Mouse (Mus musculus) MEL (cell line): ENCODE results near the gene Ddt. TPM values are rescaled to one million over a fixed set of nuclear protein-coding genes. Genes with fewer than 3 reads are reported as not detected.

Experiments used
- DNase-seq: peaks from one replicate; pipeline ENCODE4 v3.0.0; 2011; ENCODE audit warnings: low read depth, low spot score
- H3K27ac ChIP-seq: 2 replicates; pipeline ENCODE4 v1.5.1; 2012; ENCODE audit warnings: low read depth, mild to moderate bottlenecking, control low read depth, low read length, moderate library complexity; ENCODE audit not compliant: control insufficient read depth
- H3K27me3 ChIP-seq, 2 experiments: fragments of 150-350 bp in 1 of 2; sonication (generic) in 1 of 2; 2 replicates each; pipeline ENCODE4 v1.6.1; 2012; ENCODE audit warnings: low read length in 2 of 2, mild to moderate bottlenecking in 2 of 2, improper control_type of control experiment in 1 of 2, moderate library complexity in 1 of 2; ENCODE audit not compliant: insufficient read depth in 2 of 2, control insufficient read depth in 1 of 2
- H3K36me3 ChIP-seq, 2 experiments: 2 replicates each; pipeline ENCODE4 v1.6.1; 2012 to 2014; ENCODE audit warnings: low read length in 2 of 2, improper control_type of control experiment in 1 of 2, inconsistent platforms in 1 of 2, mild to moderate bottlenecking in 1 of 2; ENCODE audit not compliant: insufficient read depth in 2 of 2, control insufficient read depth in 1 of 2
- H3K4me1 ChIP-seq, 2 experiments: fragments of 150-350 bp in 1 of 2; sonication (generic) in 1 of 2; 2 replicates each; pipeline ENCODE4 v1.6.1; 2012; ENCODE audit warnings: low read length in 2 of 2, improper control_type of control experiment in 1 of 2, mild to moderate bottlenecking in 1 of 2; ENCODE audit not compliant: insufficient read depth in 2 of 2, control insufficient read depth in 1 of 2
- H3K4me3 ChIP-seq, 2 experiments: fragments of 150-350 bp in 1 of 2; sonication (generic) in 1 of 2; 2 replicates each; pipeline ENCODE4 v1.5.1; 2012; ENCODE audit warnings: low read depth in 2 of 2, low read length in 2 of 2, mild to moderate bottlenecking in 2 of 2, moderate library complexity in 2 of 2, control low read depth in 1 of 2, improper control_type of control experiment in 1 of 2; ENCODE audit not compliant: control insufficient read depth in 1 of 2, insufficient read depth in 1 of 2
- H3K79me2 ChIP-seq: 2 replicates; pipeline ENCODE4 v1.6.1; 2012; ENCODE audit warnings: mild to moderate bottlenecking, low read length, moderate library complexity; ENCODE audit not compliant: control insufficient read depth, poor library complexity, insufficient read depth
- H3K9ac ChIP-seq: 2 replicates; pipeline ENCODE4 v1.6.1; 2012; ENCODE audit warnings: low read depth, mild to moderate bottlenecking, control low read depth, low read length, moderate library complexity; ENCODE audit not compliant: control insufficient read depth, poor library complexity, severe bottlenecking
- H3K9me3 ChIP-seq: fragments of 150-350 bp; sonication (generic); replicated peaks from 2 replicates; pipeline ENCODE4 v1.6.1; 2012; ENCODE audit warnings: mild to moderate bottlenecking, low read length, improper control_type of control experiment, moderate library complexity; ENCODE audit not compliant: insufficient read depth
- BHLHE40 ChIP-seq: IDR thresholded peaks from 2 replicates; pipeline ENCODE4 v1.6.1; 2012; ENCODE audit warnings: low read depth, mild to moderate bottlenecking, inconsistent platforms, low read length, improper control_type of control experiment, borderline replicate concordance
- CTCF ChIP-seq, 3 experiments: IDR thresholded peaks in 2 of 3; conservative IDR thresholded peaks in 1 of 3; 2 replicates each; pipeline ENCODE4 v1.5.1; 2011 to 2012; ENCODE audit warnings: low read length in 3 of 3, low read depth in 2 of 3, mild to moderate bottlenecking in 2 of 3, improper control_type of control experiment in 1 of 3, inconsistent platforms in 1 of 3, mixed read lengths in 1 of 3, moderate library complexity in 1 of 3; ENCODE audit not compliant: control insufficient read depth in 1 of 3, insufficient read depth in 1 of 3, poor library complexity in 1 of 3, severe bottlenecking in 1 of 3
- ELF1 ChIP-seq: IDR thresholded peaks from 2 replicates; pipeline ENCODE4 v1.6.1; 2014; ENCODE audit warnings: low read depth, mild to moderate bottlenecking, inconsistent platforms, low read length, improper control_type of control experiment, moderate library complexity
- EP300 ChIP-seq, 2 experiments: IDR thresholded peaks; 2 replicates each; pipeline ENCODE4 v1.6.1; 2011; ENCODE audit warnings: improper control_type of control experiment in 2 of 2, low read length in 2 of 2, low read depth in 1 of 2, mild to moderate bottlenecking in 1 of 2
- GABPA ChIP-seq: IDR thresholded peaks from 2 replicates; pipeline ENCODE4 v1.6.1; 2012; ENCODE audit warnings: low read depth, mild to moderate bottlenecking, inconsistent platforms, low read length, improper control_type of control experiment, moderate library complexity
- GATA1 ChIP-seq: IDR thresholded peaks from 2 replicates; pipeline ENCODE4 v1.6.1; 2011; ENCODE audit warnings: low read depth, low read length, improper control_type of control experiment
- HCFC1 ChIP-seq: IDR thresholded peaks from 2 replicates; pipeline ENCODE4 v1.6.1; 2012; ENCODE audit warnings: low read depth, mild to moderate bottlenecking, inconsistent platforms, low read length, improper control_type of control experiment, moderate library complexity
- KAT2A ChIP-seq: conservative IDR thresholded peaks from 2 replicates; pipeline ENCODE4 v1.6.1; 2012; ENCODE audit warnings: low read depth, low read length, improper control_type of control experiment, inconsistent platforms
- MAZ ChIP-seq: IDR thresholded peaks from 2 replicates; pipeline ENCODE4 v1.6.1; 2012; ENCODE audit warnings: low read depth, mild to moderate bottlenecking, inconsistent platforms, low read length, improper control_type of control experiment
- MYB ChIP-seq: IDR thresholded peaks from 2 replicates; pipeline ENCODE4 v1.6.1; 2011; ENCODE audit warnings: mild to moderate bottlenecking, low read depth, low read length, improper control_type of control experiment
- NELFE ChIP-seq: IDR thresholded peaks from 2 replicates; pipeline ENCODE4 v1.6.1; 2011; ENCODE audit warnings: low read depth, low read length, improper control_type of control experiment
- NRF1 ChIP-seq: IDR thresholded peaks from 2 replicates; pipeline ENCODE4 v1.6.1; 2014; ENCODE audit warnings: low read depth, mild to moderate bottlenecking, inconsistent platforms, low read length, improper control_type of control experiment, moderate library complexity; ENCODE audit not compliant: poor library complexity, insufficient read depth, severe bottlenecking
- POLR2A ChIP-seq, 2 experiments: IDR thresholded peaks; 2 replicates each; pipeline ENCODE4 v1.6.1; 2011 to 2012; ENCODE audit warnings: low read length in 2 of 2, mild to moderate bottlenecking in 2 of 2, control low read depth in 1 of 2, improper control_type of control experiment in 1 of 2, low read depth in 1 of 2, moderate library complexity in 1 of 2; ENCODE audit not compliant: control insufficient read depth in 1 of 2, insufficient read depth in 1 of 2, poor library complexity in 1 of 2
- SMC3 ChIP-seq: IDR thresholded peaks from 2 replicates; pipeline ENCODE4 v1.6.1; 2011; ENCODE audit warnings: low read depth, low read length, improper control_type of control experiment
- TAL1 ChIP-seq: IDR thresholded peaks from 2 replicates; pipeline ENCODE4 v1.6.1; 2012; ENCODE audit warnings: mild to moderate bottlenecking, inconsistent platforms, low read length, moderate library complexity, mixed read lengths
- UBTF ChIP-seq: IDR thresholded peaks from 2 replicates; pipeline ENCODE4 v1.6.1; 2012; ENCODE audit warnings: low read depth, mild to moderate bottlenecking, inconsistent platforms, low read length, improper control_type of control experiment, moderate library complexity, borderline replicate concordance; ENCODE audit not compliant: insufficient read depth
- USF2 ChIP-seq, 2 experiments: IDR thresholded peaks; 2 replicates each; pipeline ENCODE4 v1.6.1; 2011 to 2012; ENCODE audit warnings: improper control_type of control experiment in 2 of 2, low read length in 2 of 2, borderline replicate concordance in 1 of 2, inconsistent platforms in 1 of 2, low read depth in 1 of 2, mild to moderate bottlenecking in 1 of 2; ENCODE audit not compliant: insufficient read depth in 1 of 2
- ZC3H11A ChIP-seq: IDR thresholded peaks from 2 replicates; pipeline ENCODE4 v1.6.1; 2012; ENCODE audit warnings: low read depth, mild to moderate bottlenecking, inconsistent platforms, low read length, improper control_type of control experiment
- ZKSCAN1 ChIP-seq: IDR thresholded peaks from 2 replicates; pipeline ENCODE4 v1.6.1; 2012; ENCODE audit warnings: low read depth, mild to moderate bottlenecking, inconsistent platforms, low read length, improper control_type of control experiment, moderate library complexity
- polyA plus RNA-seq, 2 experiments: library from polyadenylated mRNA; stranded (reverse) in 1 of 2; unstranded in 1 of 2; fragments of >175 nt in 1 of 2; fragments of >200 nt in 1 of 2; gene quantifications; 2 replicates each; pipeline versions ENCODE4 v1.2.1 to v1.2.4; 2012; ENCODE audit warnings: low replicate concordance in 2 of 2, low read depth in 1 of 2; ENCODE audit not compliant: insufficient read length in 2 of 2, insufficient read depth in 1 of 2, missing spikeins in 1 of 2
- total RNA-seq: library from RNA; depleted of rRNA; stranded (reverse); fragments of 300-350 nt; gene quantifications from 2 replicates; pipeline ENCODE4 v1.2.3, GENCODE M21; 2012

Ddt gene
- total and polyA plus RNA-seq, 3 experiments = 45.1 to 63.4 TPM; not detected in 1

GRCm38 (mm10) chr10:75789081-75789735 lies 16.0 kb upstream of the Ddt start:
- Histone ChIP-seq H3K9me3 (no peaks in the 10 kb centered on the region), H3K27ac (no peak overlapping the region), H3K9ac (no peak overlapping the region), H3K27me3 (peaks cover 3% of the 10 kb centered on the region in 2 experiments; a peak in 3 of 4 replicates), H3K79me2 (no peaks in the 10 kb centered on the region), H3K4me3 (no peak overlapping the region), H3K36me3 (no peaks in the 10 kb centered on the region), H3K4me1 (peaks cover 0 to under 1% of the 10 kb centered on the region in 2 experiments; a peak in 1 of 4 replicates)
- DNase-seq = no peak
- TF ChIP-seq BHLHE40 = no peak
- TF ChIP-seq KAT2A = no peak
- TF ChIP-seq UBTF = no peak
- TF ChIP-seq ZC3H11A = no peak
- TF ChIP-seq GATA1 = no peak
- TF ChIP-seq POLR2A (IDR thresholded peaks at IDR 0.05; ENCODE audit: control insufficient read depth in 1 of 2, insufficient read depth in 1 of 2, low read depth in 1 of 2, low read length in 2 of 2, poor library complexity in 1 of 2) = no peak
- TF ChIP-seq ZKSCAN1 = no peak
- TF ChIP-seq CTCF (IDR thresholded peaks at IDR 0.05 in 2 of 3, conservative IDR thresholded peaks at IDR 0.05 in 1 of 3; ENCODE audit: control insufficient read depth in 1 of 3, insufficient read depth in 1 of 3, low read depth in 2 of 3, low read length in 3 of 3, poor library complexity in 1 of 3, severe bottlenecking in 1 of 3) = no peak
- no peak for TF ChIP-seq HCFC1
- TF ChIP-seq NRF1 = no peak
- no peak for TF ChIP-seq USF2 (IDR thresholded peaks at IDR 0.05; ENCODE audit: borderline replicate concordance in 1 of 2, insufficient read depth in 1 of 2, low read depth in 1 of 2, low read length in 2 of 2)
- TF ChIP-seq MAZ = no peak
- TF ChIP-seq EP300 (IDR thresholded peaks at IDR 0.05; ENCODE audit: low read depth in 1 of 2, low read length in 2 of 2) = no peak

GRCm38 (mm10) chr10:75788277-75788676 lies 15.1 kb upstream of the Ddt start:
- H3K27me3 ChIP-seq = peaks cover 3% of the 10 kb centered on the region in 2 experiments; a peak in 3 of 4 replicates
- no peak overlapping the region for H3K27ac ChIP-seq
- no peaks in the 10 kb centered on the region for H3K9me3 ChIP-seq
- H3K36me3 ChIP-seq = no peaks in the 10 kb centered on the region
- H3K9ac ChIP-seq = no peak overlapping the region
- no peak for DNase-seq
- H3K79me2 ChIP-seq = no peaks in the 10 kb centered on the region
- no peak for TF ChIP-seq ELF1
- TF ChIP-seq NELFE = no peak
- no peak for TF ChIP-seq CTCF (IDR thresholded peaks at IDR 0.05 in 2 of 3, conservative IDR thresholded peaks at IDR 0.05 in 1 of 3; ENCODE audit: control insufficient read depth in 1 of 3, insufficient read depth in 1 of 3, low read depth in 2 of 3, low read length in 3 of 3, poor library complexity in 1 of 3, severe bottlenecking in 1 of 3)
- no peak for TF ChIP-seq EP300 (IDR thresholded peaks at IDR 0.05; ENCODE audit: low read depth in 1 of 2, low read length in 2 of 2)
- TF ChIP-seq MYB = no peak
- no peak for TF ChIP-seq SMC3
- TF ChIP-seq GABPA = no peak
- no peak for TF ChIP-seq NRF1
- TF ChIP-seq KAT2A = no peak
- TF ChIP-seq TAL1 = no peak
- TF ChIP-seq POLR2A (IDR thresholded peaks at IDR 0.05; ENCODE audit: control insufficient read depth in 1 of 2, insufficient read depth in 1 of 2, low read depth in 1 of 2, low read length in 2 of 2, poor library complexity in 1 of 2) = no peak
- no peak for TF ChIP-seq USF2 (IDR thresholded peaks at IDR 0.05; ENCODE audit: borderline replicate concordance in 1 of 2, insufficient read depth in 1 of 2, low read depth in 1 of 2, low read length in 2 of 2)
- no peaks in the 10 kb centered on the region for H3K4me1 ChIP-seq
- H3K4me3 ChIP-seq = no peak overlapping the region
